8 mouse cellular contexts compared by ENCODE assay signal in genomic region chr7:16207496-16207895, GRCm38 (mm10). TPM values are rescaled to one million over a fixed set of nuclear protein-coding genes. Genes with fewer than 3 reads are reported as not detected.
A peak's percentile ranks its signal among the peaks of the same experiment; 100 is the strongest.
DNase-seq lines count a peak whose midpoint lies in the region; ATAC-seq and TF ChIP-seq lines count a peak whose summit lies in the region.

No protein-coding gene starts in this region.

- 0 out of 2 replicates have a peak overlapping the region, but pooled peaks have one; percentile 24 for H3K9ac ChIP-seq in hindbrain, embryonic 12.5 days
- no peak overlapping the region for H3K9ac ChIP-seq in hindbrain, embryonic 14.5 days
- no peak overlapping the region for H3K9ac ChIP-seq in stomach, embryonic 16.5 days (ENCODE audit: low read length)

- H3K27ac ChIP-seq in hindbrain, embryonic 12.5 days = no peak overlapping the region
- H3K27ac ChIP-seq in hindbrain, embryonic 14.5 days = no peak overlapping the region
- H3K27ac ChIP-seq in brown adipose tissue, adult 24 weeks (replicated peaks; ENCODE audit: low read depth, low read length) = peak overlapping the region; percentile 56
- peak overlapping the region; percentile 39; the same call in 1 of the 2 replicates for H3K27ac ChIP-seq in stomach, embryonic 16.5 days (ENCODE audit: low read length)

- 84% methylated on average over 10 of the region's 10 CpGs for WGBS in hindbrain, embryonic 12.5 days
- 89% methylated on average over 10 of the region's 10 CpGs for WGBS in hindbrain, embryonic 14.5 days
- WGBS in stomach, embryonic 16.5 days = 86% methylated on average over 10 of the region's 10 CpGs

- peaks cover 95% of the 10 kb centered on the region for H3K36me3 ChIP-seq in hindbrain, embryonic 12.5 days
- H3K36me3 ChIP-seq in hindbrain, embryonic 14.5 days (replicated peaks; ENCODE audit: control insufficient read depth, insufficient read depth) = peaks cover 84% of the 10 kb centered on the region
- no peaks in the 10 kb centered on the region for H3K36me3 ChIP-seq in C2C12 (ENCODE audit: control insufficient read depth, insufficient read depth)
- H3K36me3 ChIP-seq in stomach, embryonic 16.5 days (ENCODE audit: control insufficient read depth, insufficient read depth, low read length) = peaks cover 4% of the 10 kb centered on the region; the same call in 1 of the 2 replicates

- no peaks in the 10 kb centered on the region for H3K9me3 ChIP-seq in hindbrain, embryonic 12.5 days (replicated peaks)
- no peaks in the 10 kb centered on the region for H3K9me3 ChIP-seq in hindbrain, embryonic 14.5 days (ENCODE audit: control insufficient read depth, low read length)
- no peaks in the 10 kb centered on the region for H3K9me3 ChIP-seq in stomach, embryonic 16.5 days (replicated peaks; ENCODE audit: control insufficient read depth, low read length)

- no peaks in the 10 kb centered on the region for H3K79me3 ChIP-seq in C2C12 (ENCODE audit: low read depth)

- intact Hi-C loops in left cerebral cortex, postnatal 14 days (cut with DNase I) = loop anchor here (10.0 kb wide), 1 partner anchor 167 kb away; no protein-coding TSS in a partner anchor

- ATAC-seq in hindbrain, embryonic 12.5 days (ENCODE audit: low FRiP score) = no peak
- ATAC-seq in hindbrain, embryonic 14.5 days (ENCODE audit: low FRiP score) = no peak
- peak; percentile 19; the same call in 1 of the 2 replicates for ATAC-seq in stomach, embryonic 16.5 days (ENCODE audit: insufficient read depth, low FRiP score)
- no peak for ATAC-seq in cerebellum, adult (ENCODE audit: insufficient number of reproducible peaks, low FRiP score, low TSS enrichment)

- no peak for DNase-seq in hindbrain, embryonic 14.5 days (ENCODE audit: low spot score)
- DNase-seq in left cerebral cortex, postnatal 14 days (ENCODE audit: low spot score in 2 of 2) = peak; percentile 32 to 60
- DNase-seq in neural tube, embryonic 10.5 days (ENCODE audit: extremely low spot score, low spot score) = no peak

- TF ChIP-seq CTCF in C2C12 (IDR thresholded peaks at IDR 0.05; ENCODE audit: control insufficient read depth, insufficient read depth, insufficient read length) = no peak

- no peaks in the 10 kb centered on the region for H3K27me3 ChIP-seq in hindbrain, embryonic 12.5 days
- H3K27me3 ChIP-seq in hindbrain, embryonic 14.5 days (ENCODE audit: control insufficient read depth, insufficient read depth, low read length) = no peaks in the 10 kb centered on the region
- H3K27me3 ChIP-seq in C2C12 (ENCODE audit: control insufficient read depth, insufficient read depth, insufficient read length) = no peaks in the 10 kb centered on the region
- H3K27me3 ChIP-seq in stomach, embryonic 16.5 days (ENCODE audit: control insufficient read depth, insufficient read depth, low read length) = no peaks in the 10 kb centered on the region

- no peaks in the 10 kb centered on the region for H3K79me2 ChIP-seq in C2C12 (ENCODE audit: control insufficient read depth, insufficient read depth)

- no peak overlapping the region for H3K4me2 ChIP-seq in hindbrain, embryonic 12.5 days (replicated peaks)
- H3K4me2 ChIP-seq in hindbrain, embryonic 14.5 days (replicated peaks) = no peak overlapping the region
- H3K4me2 ChIP-seq in stomach, embryonic 16.5 days (ENCODE audit: low read depth, low read length) = no peak overlapping the region

- H3ac ChIP-seq in C2C12 (ENCODE audit: control insufficient read depth, insufficient read length, low read depth) = peak overlapping the region; percentile 16

- no peak overlapping the region for H3K4me3 ChIP-seq in hindbrain, embryonic 12.5 days
- no peak overlapping the region for H3K4me3 ChIP-seq in hindbrain, embryonic 14.5 days (replicated peaks; ENCODE audit: low read length)
- no peak overlapping the region for H3K4me3 ChIP-seq in C2C12 (ENCODE audit: insufficient read depth, poor library complexity, severe bottlenecking)
- no peak overlapping the region for H3K4me3 ChIP-seq in brown adipose tissue, adult 24 weeks (ENCODE audit: insufficient read depth, low read depth, low read length)
- no peak overlapping the region for H3K4me3 ChIP-seq in stomach, embryonic 16.5 days (replicated peaks; ENCODE audit: low read length)

- no peaks in the 10 kb centered on the region for H3K4me1 ChIP-seq in hindbrain, embryonic 12.5 days
- no peaks in the 10 kb centered on the region for H3K4me1 ChIP-seq in hindbrain, embryonic 14.5 days (replicated peaks; ENCODE audit: control insufficient read depth, insufficient read depth, low read length)
- no peaks in the 10 kb centered on the region; the same call in 1 of the 2 replicates for H3K4me1 ChIP-seq in brown adipose tissue, adult 24 weeks (ENCODE audit: control insufficient read depth, insufficient read depth, insufficient read length, low read length)
- H3K4me1 ChIP-seq in stomach, embryonic 16.5 days (ENCODE audit: control insufficient read depth, insufficient read depth, low read length) = 0 out of 2 replicates have a peak, but pooled peaks cover 5% of the 10 kb centered on the region

TF ChIP-seq in C2C12, 6 proteins besides CTCF, POLR2A, EP300 and RAD21:
- no peak for TF ChIP-seq MYOG (IDR thresholded peaks at IDR 0.05; ENCODE audit: control insufficient read depth, extremely low read depth, insufficient read length)
- peak; percentile 91 for TF ChIP-seq FOSL1 (IDR thresholded peaks at IDR 0.05; ENCODE audit: insufficient read depth, low read length, poor library complexity, severe bottlenecking)
- TF ChIP-seq CEBPB (IDR thresholded peaks at IDR 0.05; ENCODE audit: low read depth) = no peak
- no peak for TF ChIP-seq MAX (IDR thresholded peaks at IDR 0.05)
- peak; percentile 85 for TF ChIP-seq MYOD1 (IDR thresholded peaks at IDR 0.05; ENCODE audit: control insufficient read depth, insufficient read length, low read depth)
- no peak for TF ChIP-seq USF1 (IDR thresholded peaks at IDR 0.05; ENCODE audit: low read depth)

RNA-seq across cellular contexts. Expression of gene Dhx34, which starts 14.3 kb away (rescaled TPM):
- polyA plus RNA-seq in hindbrain, embryonic 12.5 days (2016; fragmentation: Nextera tagmentation; extraction: Ambion mirVana) = 16.9 and 19.2 TPM in 2 replicates
- polyA plus RNA-seq in hindbrain, embryonic 14.5 days (2014; fragmentation: Nextera tagmentation; extraction: Ambion mirVana) = 7.8 and 9.9 TPM in 2 replicates
- polyA plus RNA-seq in C2C12 (2012; fragmentation: generic; extraction: Trizol) = 14.4 TPM
- 7.3 and 8.3 TPM in 2 replicates for polyA plus RNA-seq in brown adipose tissue, adult 24 weeks (2012; ENCODE audit: insufficient read depth, insufficient read length, missing spikeins)
- total RNA-seq in left cerebral cortex, postnatal 14 days (2021) = 10 to 100 TPM; 10.7 to 11.2 TPM
- polyA plus RNA-seq in stomach, embryonic 16.5 days (2015; fragmentation: Nextera tagmentation; extraction: Ambion mirVana) = 34.3 and 36.6 TPM in 2 replicates

RNA-seq across cellular contexts. Expression of gene Meis3, which starts 32.6 kb away (rescaled TPM):
- polyA plus RNA-seq in hindbrain, embryonic 12.5 days (2016; fragmentation: Nextera tagmentation; extraction: Ambion mirVana) = 136 and 138 TPM in 2 replicates
- polyA plus RNA-seq in hindbrain, embryonic 14.5 days (2014; fragmentation: Nextera tagmentation; extraction: Ambion mirVana) = 98.4 and 121 TPM in 2 replicates
- 4.5 TPM for polyA plus RNA-seq in C2C12 (2012; fragmentation: generic; extraction: Trizol)
- 1.6 and 3.1 TPM in 2 replicates for polyA plus RNA-seq in brown adipose tissue, adult 24 weeks (2012; ENCODE audit: insufficient read depth, insufficient read length, missing spikeins)
- total RNA-seq in left cerebral cortex, postnatal 14 days (2021) = 10 to 100 TPM; 37.9 to 40.2 TPM
- 22.0 and 22.1 TPM in 2 replicates for polyA plus RNA-seq in stomach, embryonic 16.5 days (2015; fragmentation: Nextera tagmentation; extraction: Ambion mirVana)

RNA-seq across cellular contexts. Expression of gene C5ar2, which starts 36.5 kb away (rescaled TPM):
- polyA plus RNA-seq in hindbrain, embryonic 12.5 days (2016; fragmentation: Nextera tagmentation; extraction: Ambion mirVana) = not detected in 2 replicates
- polyA plus RNA-seq in hindbrain, embryonic 14.5 days (2014; fragmentation: Nextera tagmentation; extraction: Ambion mirVana) = 0.13 TPM in 1 of 2 replicates, not detected in the other
- not detected for polyA plus RNA-seq in C2C12 (2012; fragmentation: generic; extraction: Trizol)
- polyA plus RNA-seq in brown adipose tissue, adult 24 weeks (2012; ENCODE audit: insufficient read depth, insufficient read length, missing spikeins) = 0.40 and 0.46 TPM in 2 replicates
- total RNA-seq in left cerebral cortex, postnatal 14 days (2021) = under 1 TPM; 0.51 to 0.59 TPM
- polyA plus RNA-seq in stomach, embryonic 16.5 days (2015; fragmentation: Nextera tagmentation; extraction: Ambion mirVana) = 0.21 and 0.30 TPM in 2 replicates

RNA-seq across cellular contexts. Expression of gene C5ar1, which starts 51.8 kb away (rescaled TPM):
- polyA plus RNA-seq in hindbrain, embryonic 12.5 days (2016; fragmentation: Nextera tagmentation; extraction: Ambion mirVana) = 0.79 and 2.0 TPM in 2 replicates
- polyA plus RNA-seq in hindbrain, embryonic 14.5 days (2014; fragmentation: Nextera tagmentation; extraction: Ambion mirVana) = 2.1 and 2.8 TPM in 2 replicates
- 0.02 TPM for polyA plus RNA-seq in C2C12 (2012; fragmentation: generic; extraction: Trizol)
- 3.6 and 5.2 TPM in 2 replicates for polyA plus RNA-seq in brown adipose tissue, adult 24 weeks (2012; ENCODE audit: insufficient read depth, insufficient read length, missing spikeins)
- total RNA-seq in left cerebral cortex, postnatal 14 days (2021) = 1 to 10 TPM in 1 of 2 experiments, under 1 TPM in 1; 0.70 to 1.7 TPM
- polyA plus RNA-seq in stomach, embryonic 16.5 days (2015; fragmentation: Nextera tagmentation; extraction: Ambion mirVana) = 4.6 and 4.8 TPM in 2 replicates

Comparison
In these comparisons a context has a peak if more than half of its experiments do, and no peak if none do; other contexts are left out.
1. H3K27ac ChIP-seq: peak in brown adipose tissue, adult 24 weeks (single experiment) and stomach, embryonic 16.5 days (single experiment); none in hindbrain, embryonic 12.5 days (single experiment) and hindbrain, embryonic 14.5 days (single experiment).
2. DNase-seq: peak in left cerebral cortex, postnatal 14 days (2 of 2); none in hindbrain, embryonic 14.5 days (single experiment) and neural tube, embryonic 10.5 days (single experiment).